Mouse (Mus musculus) ES-Bruce4 (cell line): ENCODE data around the gene E2f2. TPM values are rescaled to one million over a fixed set of nuclear protein-coding genes. Genes with fewer than 3 reads are reported as not detected.

Experiments
- H3K27ac ChIP-seq: 2 replicates; pipeline ENCODE4 v1.5.1; 2012; ENCODE audit warnings: low read length, inconsistent platforms; ENCODE audit not compliant: insufficient read depth
- H3K27me3 ChIP-seq: 2 replicates; pipeline ENCODE4 v1.6.1; 2012; ENCODE audit warnings: mild to moderate bottlenecking, low read length, inconsistent platforms; ENCODE audit not compliant: control insufficient read depth, poor library complexity, insufficient read depth, severe bottlenecking
- H3K36me3 ChIP-seq: 2 replicates; pipeline ENCODE4 v1.6.1; 2012; ENCODE audit warnings: inconsistent platforms, mild to moderate bottlenecking, low read length, moderate library complexity; ENCODE audit not compliant: control insufficient read depth, poor library complexity, insufficient read depth, severe bottlenecking
- H3K4me1 ChIP-seq: one replicate; pipeline ENCODE4 v1.8.1; 2011; ENCODE audit warnings: low read length; ENCODE audit not compliant: control insufficient read depth, insufficient read depth
- H3K4me3 ChIP-seq: 2 replicates; pipeline ENCODE4 v1.5.1; 2011; ENCODE audit warnings: low read depth, mild to moderate bottlenecking, low read length
- H3K9ac ChIP-seq: 2 replicates; pipeline ENCODE4 v1.6.1; 2012; ENCODE audit warnings: low read depth, mild to moderate bottlenecking, inconsistent platforms; ENCODE audit not compliant: poor library complexity, severe bottlenecking
- H3K9me3 ChIP-seq: replicated peaks from 2 replicates; pipeline ENCODE4 v1.6.1; 2012; ENCODE audit warnings: mild to moderate bottlenecking, low read length, inconsistent platforms; ENCODE audit not compliant: control insufficient read depth, poor library complexity, insufficient read depth, severe bottlenecking
- CTCF ChIP-seq: IDR thresholded peaks from one replicate; pipeline ENCODE4 v1.8.1; 2011; ENCODE audit warnings: low read depth, low read length
- EP300 ChIP-seq: IDR thresholded peaks from 2 replicates; pipeline ENCODE4 v1.6.1; 2011; ENCODE audit warnings: low read depth, low read length; ENCODE audit not compliant: insufficient read depth
- POLR2A ChIP-seq: IDR thresholded peaks from one replicate; pipeline ENCODE4 v1.8.1; 2011; ENCODE audit warnings: low read length; ENCODE audit not compliant: insufficient read depth
- polyA plus RNA-seq: library from polyadenylated mRNA; stranded (reverse); fragments of >200 nt; gene quantifications from 2 replicates; pipeline ENCODE4 v1.2.4, GENCODE M21; 2011; ENCODE audit warnings: low read depth; ENCODE audit not compliant: missing spikeins, insufficient read depth, insufficient read length

The E2f2 gene
- polyA plus RNA-seq, 1 experiment: 6.3 TPM

DNA sequence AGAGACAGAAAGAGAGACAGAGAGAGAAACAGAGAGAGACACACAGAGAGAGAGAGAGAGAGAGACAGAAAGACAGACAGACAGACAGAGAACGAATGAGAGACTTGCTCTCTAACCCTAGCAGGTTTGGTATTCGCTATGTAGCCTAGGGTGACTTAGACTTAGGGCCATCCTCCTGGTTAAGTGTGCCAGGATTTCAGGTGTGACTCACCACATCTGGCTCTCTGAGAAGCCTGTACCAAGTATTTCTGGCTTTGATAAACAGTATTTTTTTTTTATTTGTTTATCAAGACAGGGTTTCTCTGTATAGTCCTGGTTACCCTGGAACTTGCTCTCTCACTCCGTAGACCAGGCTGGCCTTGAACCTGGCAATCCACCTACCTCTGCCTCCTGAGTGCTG, 4.5 kb upstream of the E2f2 start:
- peaks cover 4% of the 10 kb centered on the region for H3K4me1 ChIP-seq
- H3K36me3 ChIP-seq: no peaks in the 10 kb centered on the region
- H3K27me3 ChIP-seq: no peaks in the 10 kb centered on the region
- H3K27ac ChIP-seq: no peak overlapping the region
- H3K4me3 ChIP-seq: no peak overlapping the region
- no peak overlapping the region for H3K9ac ChIP-seq
- H3K9me3 ChIP-seq: no peaks in the 10 kb centered on the region
- TF ChIP-seq EP300 (no peak), POLR2A (no peak), CTCF (no peak)

DNA sequence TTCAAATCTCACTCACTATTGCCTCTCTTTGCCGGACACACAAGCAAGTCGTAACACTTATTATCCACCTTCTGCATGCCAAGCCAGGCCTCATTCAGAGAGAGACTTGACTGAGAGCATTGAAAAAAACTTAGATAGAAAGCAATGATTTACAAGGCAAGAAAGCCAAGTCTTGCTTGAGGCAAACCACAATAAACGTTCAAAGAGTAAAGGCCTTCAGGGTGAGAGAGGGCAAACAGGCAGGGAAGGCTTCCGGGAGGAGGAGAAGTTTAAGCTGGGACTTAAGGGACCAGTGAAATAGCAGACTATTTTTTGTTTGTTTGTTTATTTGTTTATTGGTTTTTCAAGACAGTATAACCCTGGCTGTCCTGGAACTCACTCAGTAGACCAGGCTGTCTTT, 1.8 kb upstream of the E2f2 start:
- no peaks in the 10 kb centered on the region for H3K36me3 ChIP-seq
- H3K4me3 ChIP-seq: no peak overlapping the region
- no peak overlapping the region for H3K9ac ChIP-seq
- H3K27ac ChIP-seq: no peak overlapping the region
- TF ChIP-seq POLR2A: no peak
- TF ChIP-seq CTCF: no peak
- H3K27me3 ChIP-seq: no peaks in the 10 kb centered on the region
- H3K4me1 ChIP-seq: peaks cover 10% of the 10 kb centered on the region
- no peaks in the 10 kb centered on the region for H3K9me3 ChIP-seq

GRCm38 (mm10) chr4:136171455-136171854, 739 bp upstream of the E2f2 start:
- Histone ChIP-seq H3K4me1 (peaks cover 12% of the 10 kb centered on the region), H3K4me3 (no peak overlapping the region), H3K9ac (0 out of 2 replicates have a peak overlapping the region, but pooled peaks have one; percentile 67), H3K27me3 (no peaks in the 10 kb centered on the region), H3K36me3 (no peaks in the 10 kb centered on the region), H3K27ac (no peak overlapping the region), H3K9me3 (no peaks in the 10 kb centered on the region)
- no peak for TF ChIP-seq EP300
- no peak for TF ChIP-seq POLR2A
- no peak for TF ChIP-seq CTCF

GRCm38 (mm10) chr4:136172542-136173209, 482 bp downstream of the E2f2 start:
- Histone ChIP-seq H3K27me3 (no peaks in the 10 kb centered on the region), H3K9ac (peak overlapping the region; percentile 67), H3K27ac (no peak overlapping the region), H3K4me1 (peaks cover 16% of the 10 kb centered on the region), H3K9me3 (no peaks in the 10 kb centered on the region), H3K4me3 (peak overlapping the region; percentile 71), H3K36me3 (no peaks in the 10 kb centered on the region)
- no peak for TF ChIP-seq EP300
- TF ChIP-seq POLR2A: no peak
- no peak for TF ChIP-seq CTCF

GRCm38 (mm10) chr4:136173210-136173715, 1.1 kb downstream of the E2f2 start:
- Histone ChIP-seq H3K36me3 (no peaks in the 10 kb centered on the region), H3K9ac (peak overlapping the region; percentile 67), H3K27me3 (no peaks in the 10 kb centered on the region), H3K4me3 (peak overlapping the region; percentile 71), H3K27ac (no peak overlapping the region), H3K4me1 (peaks cover 18% of the 10 kb centered on the region), H3K9me3 (no peaks in the 10 kb centered on the region)
- TF ChIP-seq POLR2A (no peak), CTCF (no peak), EP300 (no peak)

- no peaks in the 10 kb centered on the region for H3K9me3 ChIP-seq
- H3K36me3 ChIP-seq: no peaks in the 10 kb centered on the region
- H3K4me1 ChIP-seq: peaks cover 18% of the 10 kb centered on the region
Measured at GRCm38 (mm10) chr4:136174216-136175193, 2.3 kb downstream of the E2f2 start.

More at GRCm38 (mm10) chr4:136174216-136175193, 2.3 kb downstream of the E2f2 start:
- TF ChIP-seq CTCF (no peak), EP300 (no peak), POLR2A (no peak)
- no peaks in the 10 kb centered on the region for H3K27me3 ChIP-seq
- 0 out of 2 replicates have a peak overlapping the region, but pooled peaks have one; percentile 22 for H3K27ac ChIP-seq
- 0 out of 2 replicates have a peak overlapping the region, but pooled peaks have one; percentile 9 for H3K4me3 ChIP-seq
- 0 out of 2 replicates have a peak overlapping the region, but pooled peaks have one; percentile 67 for H3K9ac ChIP-seq
